8 mouse cellular contexts compared by ENCODE assay signal in the genomic region with DNA sequence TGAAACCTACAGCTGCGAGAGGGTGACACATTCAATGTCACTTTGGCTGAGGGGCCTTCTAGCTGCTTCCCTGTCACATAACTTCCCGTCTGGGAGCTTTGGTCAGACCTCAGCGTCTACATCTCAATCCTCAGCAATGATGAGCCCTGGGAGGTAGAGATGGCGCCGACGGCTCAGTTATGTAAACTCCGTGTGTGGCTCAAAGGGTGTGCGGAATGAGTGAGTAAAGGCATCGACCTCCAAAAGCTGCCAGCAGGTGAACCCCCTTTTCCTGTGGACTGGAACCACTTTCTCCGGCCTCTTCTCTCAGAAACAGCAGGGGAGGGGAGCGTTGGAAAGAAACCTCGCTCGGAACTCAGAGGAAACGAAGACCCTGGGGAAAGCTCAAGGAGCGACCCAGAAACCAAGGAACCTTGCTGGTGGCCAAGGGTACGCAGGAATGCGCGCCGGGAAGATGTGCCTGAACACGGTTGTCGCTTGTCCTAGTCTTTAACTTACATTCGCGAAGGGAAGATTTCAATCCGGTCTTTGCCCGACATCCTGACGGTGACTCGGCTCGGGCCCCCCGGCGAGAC. TPM values are rescaled to one million over a fixed set of nuclear protein-coding genes. Genes with fewer than 3 reads are reported as not detected.
DNase-seq lines count a peak whose midpoint lies in the region; ATAC-seq and TF ChIP-seq lines count a peak whose summit lies in the region.

No protein-coding gene starts in this region.

- no peak for DNase-seq in left cerebral cortex, adult 2 months (ENCODE audit: extremely low spot score in 1 of 2, low spot score in 2 of 2)
- no peak for DNase-seq in left cerebral cortex, postnatal 36 days (ENCODE audit: low spot score in 2 of 2)
- peak; percentile 11 for DNase-seq in WW6 (ENCODE audit: low read depth, low spot score)
- no peak for DNase-seq in forebrain, embryonic 11.5 days (ENCODE audit: low spot score)
- DNase-seq in liver: peak; percentile 25
- no peak for DNase-seq in spleen, adult 18-20 months
- no peak for DNase-seq in spleen, adult 12 weeks (ENCODE audit: low spot score)

- intact Hi-C loops in left cerebral cortex, adult 2 months (cut with DNase I): loop anchor here (5.0 kb wide), 3 partner anchors 226 to 1781 kb away; partner anchors contain the start of genes Erh, Gphn, Pigh and Slc39a9
- intact Hi-C loops in left cerebral cortex, postnatal 36 days (cut with DNase I): no loop called here

- peak overlapping the region; percentile 94 for H3K4me2 ChIP-seq in forebrain, embryonic 11.5 days (ENCODE audit: low read depth, low read length, severe bottlenecking)

- ATAC-seq in forebrain, embryonic 11.5 days (replicated peaks; ENCODE audit: low FRiP score): peak; percentile 4; the same call in 1 of the 2 replicates

- peaks cover 8% of the 10 kb centered on the region; the same call in 1 of the 2 replicates for H3K4me1 ChIP-seq in forebrain, embryonic 11.5 days (replicated peaks; ENCODE audit: control insufficient read depth, insufficient read depth, low read length)
- peaks cover 2% of the 10 kb centered on the region for H3K4me1 ChIP-seq in small intestine, adult 2 months (ENCODE audit: control insufficient read depth, insufficient read depth, insufficient read length, low read length)

- peak overlapping the region; percentile 96 for H3K4me3 ChIP-seq in left cerebral cortex, adult 2 months
- peak overlapping the region; percentile 60 for H3K4me3 ChIP-seq in forebrain, embryonic 11.5 days (ENCODE audit: low read depth, low read length)
- H3K4me3 ChIP-seq in small intestine, adult 2 months (ENCODE audit: low read depth, low read length): peak overlapping the region; percentile 87

- no peak for TF ChIP-seq CTCF in left cerebral cortex, adult 2 months (IDR thresholded peaks at IDR 0.05)
- no peak for TF ChIP-seq CTCF in small intestine, adult 2 months (IDR thresholded peaks at IDR 0.05; ENCODE audit: extremely low read depth, insufficient read length, insufficient replicate concordance, low read depth, low read length)

- H3K9ac ChIP-seq in forebrain, embryonic 11.5 days (ENCODE audit: low read length): peak overlapping the region; percentile 93

- H3K36me3 ChIP-seq in forebrain, embryonic 11.5 days (ENCODE audit: control insufficient read depth, insufficient read depth, low read length): no peaks in the 10 kb centered on the region; the same call in 1 of the 2 replicates
- peaks cover 2% of the 10 kb centered on the region for H3K36me3 ChIP-seq in small intestine, adult 2 months (ENCODE audit: control insufficient read depth, insufficient read depth, low read length)

- no peak for TF ChIP-seq POLR2A in small intestine, adult 2 months (IDR thresholded peaks at IDR 0.05; ENCODE audit: low read depth, low read length)

- WGBS in forebrain, embryonic 11.5 days: 1% methylated on average over 30 of the region's 30 CpGs
- WGBS in small intestine, adult 2 months: under 1% methylated on average over 30 of the region's 30 CpGs

- H3K27me3 ChIP-seq in forebrain, embryonic 11.5 days (ENCODE audit: control insufficient read depth, insufficient read depth, low read length): no peaks in the 10 kb centered on the region
- no peaks in the 10 kb centered on the region for H3K27me3 ChIP-seq in small intestine, adult 2 months (ENCODE audit: control insufficient read depth, insufficient read depth, low read length)

- H3K9me3 ChIP-seq in forebrain, embryonic 11.5 days (ENCODE audit: control insufficient read depth, low read length): no peaks in the 10 kb centered on the region

- peak overlapping the region; percentile 92 for H3K27ac ChIP-seq in left cerebral cortex, adult 2 months
- no peak overlapping the region for H3K27ac ChIP-seq in forebrain, embryonic 11.5 days (ENCODE audit: low read depth, low read length)
- H3K27ac ChIP-seq in small intestine, adult 2 months (ENCODE audit: insufficient read depth, low read depth, low read length): peak overlapping the region; percentile 38

RNA-seq across cellular contexts. Expression of gene Atp6v1d, which starts 0.4 kb away (rescaled TPM):
- total RNA-seq in left cerebral cortex, adult 2 months (2021): 100 to 1,000 TPM; 274 to 294 TPM
- total RNA-seq in left cerebral cortex, postnatal 36 days (2021): 100 to 1,000 TPM; 288 to 293 TPM
- polyA plus RNA-seq in forebrain, embryonic 11.5 days (2014; fragmentation: Nextera tagmentation; extraction: Ambion mirVana): 79.6 and 99.2 TPM in 2 replicates
- 0.80 and 2.2 TPM in 2 replicates for polyA plus RNA-seq in small intestine, adult 2 months (2012; rRNA removed)

RNA-seq across cellular contexts. Expression of gene Eif2s1, which starts 0.6 kb away (rescaled TPM):
- 10 to 100 TPM; 44.8 to 51.8 TPM for total RNA-seq in left cerebral cortex, adult 2 months (2021)
- 10 to 100 TPM; 44.8 to 49.8 TPM for total RNA-seq in left cerebral cortex, postnatal 36 days (2021)
- polyA plus RNA-seq in forebrain, embryonic 11.5 days (2014; fragmentation: Nextera tagmentation; extraction: Ambion mirVana): 240 and 249 TPM in 2 replicates
- polyA plus RNA-seq in small intestine, adult 2 months (2012; rRNA removed): 1.4 and 2.0 TPM in 2 replicates

RNA-seq across cellular contexts. Expression of gene Plek2, which starts 45.8 kb away (rescaled TPM):
- total RNA-seq in left cerebral cortex, adult 2 months (2021): under 1 TPM in 1 of 2 experiments, not detected in 1; 0.36 TPM
- not detected for total RNA-seq in left cerebral cortex, postnatal 36 days (2021)
- 3.0 and 3.5 TPM in 2 replicates for polyA plus RNA-seq in forebrain, embryonic 11.5 days (2014; fragmentation: Nextera tagmentation; extraction: Ambion mirVana)
- 6.7 and 23.2 TPM in 2 replicates for polyA plus RNA-seq in small intestine, adult 2 months (2012; rRNA removed)

Comparison
In these comparisons a context has a peak if more than half of its experiments do, and no peak if none do; other contexts are left out.
1. DNase-seq: peak in WW6 (single experiment) and liver (single experiment); none in left cerebral cortex, adult 2 months (0 of 2), left cerebral cortex, postnatal 36 days (0 of 2), forebrain, embryonic 11.5 days (single experiment), spleen, adult 18-20 months (0 of 2) and spleen, adult 12 weeks (single experiment).
2. Peak in every context shown above with its lines, with median percentiles within 50 percentile points of each other: H3K4me3 ChIP-seq.